Mouse (Mus musculus) spleen, postnatal 14 days (tissue): Measurements from ENCODE around the gene Gm20532.

Experiments used
- DNase-seq, 2 experiments: peaks; one replicate each; pipeline ENCODE4 v3.0.0; 2021 to 2022; ENCODE audit warnings: low spot score in 2 of 2

Gm20532 gene

GRCm38 (mm10) chr2:26595725-26596435 is 9.4 kb downstream of the Gm20532 start:
- no peak for DNase-seq

GRCm38 (mm10) chr2:26596898-26597297 is 10.5 kb downstream of the Gm20532 start:
- no peak for DNase-seq

- no peak for DNase-seq
Measured at GRCm38 (mm10) chr2:26597810-26598209, 11.4 kb downstream of the Gm20532 start.

- DNase-seq: no peak
Measured at GRCm38 (mm10) chr2:26598462-26598861, 12.0 kb downstream of the Gm20532 start.

GRCm38 (mm10) chr2:26599965-26600364 is 13.5 kb downstream of the Gm20532 start:
- no peak for DNase-seq

GRCm38 (mm10) chr2:26600664-26601063 is 14.2 kb downstream of the Gm20532 start:
- no peak for DNase-seq

- DNase-seq: no peak
Measured at GRCm38 (mm10) chr2:26601595-26601994, 15.2 kb downstream of the Gm20532 start.

GRCm38 (mm10) chr2:26602631-26603030 is 16.2 kb downstream of the Gm20532 start:
- DNase-seq: no peak

GRCm38 (mm10) chr2:26603159-26603558 is 16.7 kb downstream of the Gm20532 start:
- no peak for DNase-seq

GRCm38 (mm10) chr2:26603720-26604671 is 17.6 kb downstream of the Gm20532 start, which contains the start of gene Agpat2:
Agpat2 (minus strand) TSS chr2:26604417.
- peak; percentile 46 to 59 for DNase-seq

GRCm38 (mm10) chr2:26605331-26605730 is 18.9 kb downstream of the Gm20532 start:
- no peak for DNase-seq

- DNase-seq: no peak
Measured at GRCm38 (mm10) chr2:26606579-26606978, 20.1 kb downstream of the Gm20532 start.

GRCm38 (mm10) chr2:26607056-26607910 is 20.8 kb downstream of the Gm20532 start:
- DNase-seq: no peak

GRCm38 (mm10) chr2:26608781-26609180 is 22.3 kb downstream of the Gm20532 start:
- no peak for DNase-seq

GRCm38 (mm10) chr2:26609261-26609661 is 22.8 kb downstream of the Gm20532 start:
- no peak for DNase-seq

- DNase-seq: no peak
Measured at GRCm38 (mm10) chr2:26610526-26610925, 24.1 kb downstream of the Gm20532 start.

GRCm38 (mm10) chr2:26611054-26611453 is 24.6 kb downstream of the Gm20532 start:
- no peak for DNase-seq

- no peak for DNase-seq
Measured at GRCm38 (mm10) chr2:26611896-26612295, 25.5 kb downstream of the Gm20532 start.

- no peak for DNase-seq
Measured at GRCm38 (mm10) chr2:26614903-26615302, 28.5 kb downstream of the Gm20532 start.

- no peak for DNase-seq
Measured at GRCm38 (mm10) chr2:26615459-26616124, 29.2 kb downstream of the Gm20532 start.

GRCm38 (mm10) chr2:26617331-26617730 is 30.9 kb downstream of the Gm20532 start:
- DNase-seq: no peak
